Mouse (Mus musculus) G1E (cell line): Measurements from ENCODE around the gene Plcb4. TPM values are rescaled to one million over a fixed set of nuclear protein-coding genes. Genes with fewer than 3 reads are reported as not detected.

Experiments
- ATAC-seq: 2 replicates; pipeline ENCODE4 v1.8.0; 2016; ENCODE audit warnings: mild to moderate bottlenecking; ENCODE audit not compliant: insufficient number of reproducible peaks, poor library complexity, low FRiP score, severe bottlenecking; ENCODE audit errors: extremely low read depth
- DNase-seq: peaks from one replicate; pipeline ENCODE4 v3.0.0; 2012; ENCODE audit warnings: low spot score
- H3K27me3 ChIP-seq: 2 replicates; pipeline ENCODE4 v1.6.1; 2012; ENCODE audit warnings: mild to moderate bottlenecking, low read length, inconsistent platforms; ENCODE audit not compliant: insufficient read depth
- H3K36me3 ChIP-seq: replicated peaks from 2 replicates; pipeline ENCODE3; 2012; ENCODE audit warnings: mild to moderate bottlenecking, inconsistent platforms
- H3K4me1 ChIP-seq: 2 replicates; pipeline ENCODE4 v1.6.1; 2012; ENCODE audit warnings: low read depth, low read length, inconsistent platforms, mixed read lengths; ENCODE audit not compliant: insufficient read depth
- H3K4me3 ChIP-seq: 2 replicates; pipeline ENCODE4 v1.5.1; 2012; ENCODE audit warnings: low read depth, mild to moderate bottlenecking, inconsistent platforms, low read length, moderate library complexity, mixed read lengths
- H3K9me3 ChIP-seq: replicated peaks from 2 replicates; pipeline ENCODE4 v1.6.1; 2012; ENCODE audit warnings: inconsistent platforms
- CTCF ChIP-seq: IDR thresholded peaks from 2 replicates; pipeline ENCODE4 v1.5.1; 2012; ENCODE audit warnings: low read depth, low read length, inconsistent platforms, mixed read lengths
- GATA1 ChIP-seq: IDR thresholded peaks from 2 replicates; pipeline ENCODE4 v1.6.1; 2012; ENCODE audit warnings: borderline replicate concordance, low read length, inconsistent platforms, mixed read lengths
- GATA2 ChIP-seq: IDR thresholded peaks from 2 replicates; pipeline ENCODE4 v1.6.1; 2012; ENCODE audit warnings: low read depth, low read length, inconsistent platforms, borderline replicate concordance
- POLR2AphosphoS5 ChIP-seq: IDR thresholded peaks from 2 replicates; pipeline ENCODE4 v1.6.1; 2012; ENCODE audit warnings: low read depth, low read length, inconsistent platforms; ENCODE audit not compliant: insufficient replicate concordance
- TAL1 ChIP-seq: conservative IDR thresholded peaks from 2 replicates; pipeline ENCODE4 v1.6.1; 2012; ENCODE audit warnings: low read depth, low read length, inconsistent platforms, mixed read lengths
- polyA plus RNA-seq: library from polyadenylated mRNA; stranded (reverse); fragments of >175 nt; gene quantifications from 2 replicates; pipeline ENCODE4 v1.2.3, GENCODE M21; 2012
- total RNA-seq, 2 experiments: library from RNA; stranded (forward) in 1 of 2; stranded (reverse) in 1 of 2; fragments of 200-1000 nt in 1 of 2; fragments of >200 nt in 1 of 2; fragmentation: Nextera tagmentation in 1 of 2; gene quantifications; 2 replicates each; pipeline ENCODE4 v1.2.3; 2014 to 2017

The Plcb4 gene
- total and polyA plus RNA-seq, 3 experiments: 0.27 TPM; not detected in 2

- H3K9me3 ChIP-seq: peaks cover 25% of the 10 kb centered on the region
- no peaks in the 10 kb centered on the region for H3K36me3 ChIP-seq
- ATAC-seq (no peak), DNase-seq (no peak)
- no peaks in the 10 kb centered on the region for H3K4me1 ChIP-seq
- no peaks in the 10 kb centered on the region for H3K27me3 ChIP-seq
- no peak overlapping the region for H3K4me3 ChIP-seq
- TF ChIP-seq CTCF: no peak
Measured at GRCm38 (mm10) chr2:135866421-135866820, 207.6 kb downstream of the Plcb4 start.

- DNase-seq: no peak
- Histone ChIP-seq H3K27me3 (no peaks in the 10 kb centered on the region), H3K9me3 (peaks cover 26% of the 10 kb centered on the region), H3K4me1 (no peaks in the 10 kb centered on the region), H3K4me3 (no peak overlapping the region), H3K36me3 (no peaks in the 10 kb centered on the region)
- ATAC-seq: no peak
- TF ChIP-seq GATA1 (no peak), CTCF (no peak), TAL1 (no peak)
Measured at GRCm38 (mm10) chr2:135866838-135867237, 208.0 kb downstream of the Plcb4 start.

GRCm38 (mm10) chr2:135869637-135870036 is 210.8 kb downstream of the Plcb4 start:
- Histone ChIP-seq H3K36me3 (no peaks in the 10 kb centered on the region), H3K4me3 (no peak overlapping the region), H3K4me1 (no peaks in the 10 kb centered on the region), H3K9me3 (peaks cover 35% of the 10 kb centered on the region), H3K27me3 (no peaks in the 10 kb centered on the region)
- TF ChIP-seq POLR2AphosphoS5 (no peak), TAL1 (no peak), GATA2 (no peak), GATA1 (no peak), CTCF (no peak)
- no peak for ATAC-seq
- DNase-seq: no peak

- no peak for DNase-seq
- no peak for TF ChIP-seq CTCF
- TF ChIP-seq GATA1: no peak
- TF ChIP-seq TAL1: no peak
- no peak for TF ChIP-seq GATA2
- TF ChIP-seq POLR2AphosphoS5: no peak
- no peaks in the 10 kb centered on the region for H3K36me3 ChIP-seq
- H3K9me3 ChIP-seq: peaks cover 42% of the 10 kb centered on the region
- no peaks in the 10 kb centered on the region for H3K4me1 ChIP-seq
- H3K4me3 ChIP-seq: no peak overlapping the region
- H3K27me3 ChIP-seq: no peaks in the 10 kb centered on the region
- ATAC-seq: no peak
Measured at GRCm38 (mm10) chr2:135873146-135873545, 214.3 kb downstream of the Plcb4 start.

- Histone ChIP-seq H3K27me3 (no peaks in the 10 kb centered on the region), H3K4me3 (no peak overlapping the region), H3K9me3 (peaks cover 45% of the 10 kb centered on the region), H3K4me1 (no peaks in the 10 kb centered on the region), H3K36me3 (no peaks in the 10 kb centered on the region)
- DNase-seq: no peak
- TF ChIP-seq POLR2AphosphoS5: no peak
- no peak for TF ChIP-seq CTCF
- TF ChIP-seq GATA2: no peak
- no peak for TF ChIP-seq TAL1
- no peak for TF ChIP-seq GATA1
- no peak for ATAC-seq
Measured at GRCm38 (mm10) chr2:135873761-135874160, 214.9 kb downstream of the Plcb4 start.

- no peak for TF ChIP-seq GATA1
- no peak for TF ChIP-seq TAL1
- no peak for TF ChIP-seq CTCF
- TF ChIP-seq GATA2: no peak
- TF ChIP-seq POLR2AphosphoS5: no peak
- ATAC-seq (no peak), DNase-seq (no peak)
- no peaks in the 10 kb centered on the region for H3K36me3 ChIP-seq
- H3K4me3 ChIP-seq: no peak overlapping the region
- H3K4me1 ChIP-seq: no peaks in the 10 kb centered on the region
- peaks cover 43% of the 10 kb centered on the region for H3K9me3 ChIP-seq
- H3K27me3 ChIP-seq: no peaks in the 10 kb centered on the region
Measured at GRCm38 (mm10) chr2:135875549-135875948, 216.7 kb downstream of the Plcb4 start.

- no peaks in the 10 kb centered on the region for H3K4me1 ChIP-seq
- ATAC-seq (no peak), DNase-seq (no peak)
- H3K9me3 ChIP-seq: peaks cover 55% of the 10 kb centered on the region
- TF ChIP-seq CTCF: no peak
- TF ChIP-seq GATA2: no peak
- no peak for TF ChIP-seq TAL1
- H3K27me3 ChIP-seq: no peaks in the 10 kb centered on the region
- H3K36me3 ChIP-seq: no peaks in the 10 kb centered on the region
- no peak overlapping the region for H3K4me3 ChIP-seq
Measured at GRCm38 (mm10) chr2:135879356-135879755, 220.5 kb downstream of the Plcb4 start.
